Mouse (Mus musculus) MEL (cell line): ENCODE measurements around the gene Fbxo6. TPM values are rescaled to one million over a fixed set of nuclear protein-coding genes. Genes with fewer than 3 reads are reported as not detected.
A peak's percentile ranks its signal among the peaks of the same experiment; 100 is the strongest.

Experiments used
- DNase-seq: peaks from one replicate; pipeline ENCODE4 v3.0.0; 2011; ENCODE audit warnings: low read depth, low spot score
- H3K27ac ChIP-seq: 2 replicates; pipeline ENCODE4 v1.5.1; 2012; ENCODE audit warnings: low read depth, mild to moderate bottlenecking, control low read depth, low read length, moderate library complexity; ENCODE audit not compliant: control insufficient read depth
- H3K27me3 ChIP-seq, 2 experiments: fragments of 150-350 bp in 1 of 2; sonication (generic) in 1 of 2; 2 replicates each; pipeline ENCODE4 v1.6.1; 2012; ENCODE audit warnings: low read length in 2 of 2, mild to moderate bottlenecking in 2 of 2, improper control_type of control experiment in 1 of 2, moderate library complexity in 1 of 2; ENCODE audit not compliant: insufficient read depth in 2 of 2, control insufficient read depth in 1 of 2
- H3K36me3 ChIP-seq, 2 experiments: 2 replicates each; pipeline ENCODE4 v1.6.1; 2012 to 2014; ENCODE audit warnings: low read length in 2 of 2, improper control_type of control experiment in 1 of 2, inconsistent platforms in 1 of 2, mild to moderate bottlenecking in 1 of 2; ENCODE audit not compliant: insufficient read depth in 2 of 2, control insufficient read depth in 1 of 2
- H3K4me1 ChIP-seq, 2 experiments: fragments of 150-350 bp in 1 of 2; sonication (generic) in 1 of 2; 2 replicates each; pipeline ENCODE4 v1.6.1; 2012; ENCODE audit warnings: low read length in 2 of 2, improper control_type of control experiment in 1 of 2, mild to moderate bottlenecking in 1 of 2; ENCODE audit not compliant: insufficient read depth in 2 of 2, control insufficient read depth in 1 of 2
- H3K4me3 ChIP-seq, 2 experiments: fragments of 150-350 bp in 1 of 2; sonication (generic) in 1 of 2; 2 replicates each; pipeline ENCODE4 v1.5.1; 2012; ENCODE audit warnings: low read depth in 2 of 2, low read length in 2 of 2, mild to moderate bottlenecking in 2 of 2, moderate library complexity in 2 of 2, control low read depth in 1 of 2, improper control_type of control experiment in 1 of 2; ENCODE audit not compliant: control insufficient read depth in 1 of 2, insufficient read depth in 1 of 2
- H3K79me2 ChIP-seq: 2 replicates; pipeline ENCODE4 v1.6.1; 2012; ENCODE audit warnings: mild to moderate bottlenecking, low read length, moderate library complexity; ENCODE audit not compliant: control insufficient read depth, poor library complexity, insufficient read depth
- H3K9ac ChIP-seq: 2 replicates; pipeline ENCODE4 v1.6.1; 2012; ENCODE audit warnings: low read depth, mild to moderate bottlenecking, control low read depth, low read length, moderate library complexity; ENCODE audit not compliant: control insufficient read depth, poor library complexity, severe bottlenecking
- H3K9me3 ChIP-seq: fragments of 150-350 bp; sonication (generic); replicated peaks from 2 replicates; pipeline ENCODE4 v1.6.1; 2012; ENCODE audit warnings: mild to moderate bottlenecking, low read length, improper control_type of control experiment, moderate library complexity; ENCODE audit not compliant: insufficient read depth
- CHD1 ChIP-seq: IDR thresholded peaks from 2 replicates; pipeline ENCODE4 v1.6.1; 2012; ENCODE audit warnings: low read depth, mild to moderate bottlenecking, inconsistent platforms, low read length, improper control_type of control experiment
- CTCF ChIP-seq, 3 experiments: IDR thresholded peaks in 2 of 3; conservative IDR thresholded peaks in 1 of 3; 2 replicates each; pipeline ENCODE4 v1.5.1; 2011 to 2012; ENCODE audit warnings: low read length in 3 of 3, low read depth in 2 of 3, mild to moderate bottlenecking in 2 of 3, improper control_type of control experiment in 1 of 3, inconsistent platforms in 1 of 3, mixed read lengths in 1 of 3, moderate library complexity in 1 of 3; ENCODE audit not compliant: control insufficient read depth in 1 of 3, insufficient read depth in 1 of 3, poor library complexity in 1 of 3, severe bottlenecking in 1 of 3
- EP300 ChIP-seq, 2 experiments: IDR thresholded peaks; 2 replicates each; pipeline ENCODE4 v1.6.1; 2011; ENCODE audit warnings: improper control_type of control experiment in 2 of 2, low read length in 2 of 2, low read depth in 1 of 2, mild to moderate bottlenecking in 1 of 2
- HCFC1 ChIP-seq: IDR thresholded peaks from 2 replicates; pipeline ENCODE4 v1.6.1; 2012; ENCODE audit warnings: low read depth, mild to moderate bottlenecking, inconsistent platforms, low read length, improper control_type of control experiment, moderate library complexity
- JUND ChIP-seq: IDR thresholded peaks from 2 replicates; pipeline ENCODE4 v1.6.1; 2011; ENCODE audit warnings: low read depth, mild to moderate bottlenecking, improper control_type of control experiment, low read length
- KAT2A ChIP-seq: conservative IDR thresholded peaks from 2 replicates; pipeline ENCODE4 v1.6.1; 2012; ENCODE audit warnings: low read depth, low read length, improper control_type of control experiment, inconsistent platforms
- MAX ChIP-seq: IDR thresholded peaks from 2 replicates; pipeline ENCODE4 v1.6.1; 2011; ENCODE audit warnings: low read length, improper control_type of control experiment
- MEF2A ChIP-seq: IDR thresholded peaks from 2 replicates; pipeline ENCODE4 v1.6.1; 2014; ENCODE audit warnings: low read depth, mild to moderate bottlenecking, inconsistent platforms, low read length, improper control_type of control experiment; ENCODE audit not compliant: poor library complexity, insufficient replicate concordance, severe bottlenecking; ENCODE audit errors: extremely low read depth
- MXI1 ChIP-seq: IDR thresholded peaks from 2 replicates; pipeline ENCODE4 v1.6.1; 2011; ENCODE audit warnings: mild to moderate bottlenecking, low read depth, low read length, improper control_type of control experiment
- MYC ChIP-seq: IDR thresholded peaks from 2 replicates; pipeline ENCODE4 v1.6.1; 2011; ENCODE audit warnings: low read depth, mild to moderate bottlenecking, low read length, improper control_type of control experiment, moderate library complexity
- NELFE ChIP-seq: IDR thresholded peaks from 2 replicates; pipeline ENCODE4 v1.6.1; 2011; ENCODE audit warnings: low read depth, low read length, improper control_type of control experiment
- POLR2A ChIP-seq, 2 experiments: IDR thresholded peaks; 2 replicates each; pipeline ENCODE4 v1.6.1; 2011 to 2012; ENCODE audit warnings: low read length in 2 of 2, mild to moderate bottlenecking in 2 of 2, control low read depth in 1 of 2, improper control_type of control experiment in 1 of 2, low read depth in 1 of 2, moderate library complexity in 1 of 2; ENCODE audit not compliant: control insufficient read depth in 1 of 2, insufficient read depth in 1 of 2, poor library complexity in 1 of 2
- POLR2AphosphoS5 ChIP-seq: IDR thresholded peaks from 2 replicates; pipeline ENCODE4 v1.6.1; 2012; ENCODE audit warnings: low read depth, borderline replicate concordance, mild to moderate bottlenecking, inconsistent platforms, low read length, moderate library complexity, mixed read lengths
- SMC3 ChIP-seq: IDR thresholded peaks from 2 replicates; pipeline ENCODE4 v1.6.1; 2011; ENCODE audit warnings: low read depth, low read length, improper control_type of control experiment
- TAL1 ChIP-seq: IDR thresholded peaks from 2 replicates; pipeline ENCODE4 v1.6.1; 2012; ENCODE audit warnings: mild to moderate bottlenecking, inconsistent platforms, low read length, moderate library complexity, mixed read lengths
- TCF12 ChIP-seq: IDR thresholded peaks from 2 replicates; pipeline ENCODE4 v1.6.1; 2014; ENCODE audit warnings: low read depth, mild to moderate bottlenecking, inconsistent platforms, low read length, improper control_type of control experiment, moderate library complexity
- ZMIZ1 ChIP-seq: IDR thresholded peaks from 2 replicates; pipeline ENCODE4 v1.6.1; 2012; ENCODE audit warnings: low read depth, mild to moderate bottlenecking, inconsistent platforms, low read length, improper control_type of control experiment, moderate library complexity
- polyA plus RNA-seq, 2 experiments: library from polyadenylated mRNA; stranded (reverse) in 1 of 2; unstranded in 1 of 2; fragments of >175 nt in 1 of 2; fragments of >200 nt in 1 of 2; gene quantifications; 2 replicates each; pipeline versions ENCODE4 v1.2.1 to v1.2.4; 2012; ENCODE audit warnings: low replicate concordance in 2 of 2, low read depth in 1 of 2; ENCODE audit not compliant: insufficient read length in 2 of 2, insufficient read depth in 1 of 2, missing spikeins in 1 of 2
- total RNA-seq: library from RNA; depleted of rRNA; stranded (reverse); fragments of 300-350 nt; gene quantifications from 2 replicates; pipeline ENCODE4 v1.2.3, GENCODE M21; 2012

Fbxo6 gene
- total and polyA plus RNA-seq, 3 experiments, result 37.3 to 62.6 TPM; not detected in 1

DNA sequence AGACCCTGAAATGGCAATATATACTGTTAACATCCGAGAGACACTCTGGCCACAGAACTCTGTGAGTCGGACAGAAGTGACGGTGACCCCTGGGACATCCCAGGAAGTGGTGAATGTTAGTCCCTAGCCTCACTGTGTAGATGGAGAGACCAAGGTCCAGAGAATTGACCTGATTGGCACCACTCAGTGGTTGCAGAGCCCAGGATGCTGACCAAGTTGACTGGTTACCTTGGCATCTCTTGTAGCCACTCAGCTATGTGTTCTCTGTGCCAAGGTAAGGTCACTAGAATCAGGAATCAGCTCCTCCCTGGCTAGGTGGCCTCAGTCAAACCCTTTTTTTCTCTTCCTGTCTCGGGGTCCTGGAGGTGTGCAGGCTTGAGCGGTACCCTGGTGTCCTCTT is 8.2 kb downstream of the Fbxo6 start:
- Histone ChIP-seq H3K36me3 (peaks cover 0 to 5% of the 10 kb centered on the region in 2 experiments; a peak in 1 of 4 replicates), H3K9ac (no peak overlapping the region), H3K27ac (no peak overlapping the region), H3K4me1 (peaks cover 3 to 5% of the 10 kb centered on the region in 2 experiments; a peak in 3 of 4 replicates), H3K9me3 (no peaks in the 10 kb centered on the region), H3K79me2 (no peaks in the 10 kb centered on the region; the same call in 1 of the 2 replicates), H3K4me3 (no peak overlapping the region), H3K27me3 (no peaks in the 10 kb centered on the region)
- TF ChIP-seq POLR2AphosphoS5, result no peak
- no peak for DNase-seq

DNA sequence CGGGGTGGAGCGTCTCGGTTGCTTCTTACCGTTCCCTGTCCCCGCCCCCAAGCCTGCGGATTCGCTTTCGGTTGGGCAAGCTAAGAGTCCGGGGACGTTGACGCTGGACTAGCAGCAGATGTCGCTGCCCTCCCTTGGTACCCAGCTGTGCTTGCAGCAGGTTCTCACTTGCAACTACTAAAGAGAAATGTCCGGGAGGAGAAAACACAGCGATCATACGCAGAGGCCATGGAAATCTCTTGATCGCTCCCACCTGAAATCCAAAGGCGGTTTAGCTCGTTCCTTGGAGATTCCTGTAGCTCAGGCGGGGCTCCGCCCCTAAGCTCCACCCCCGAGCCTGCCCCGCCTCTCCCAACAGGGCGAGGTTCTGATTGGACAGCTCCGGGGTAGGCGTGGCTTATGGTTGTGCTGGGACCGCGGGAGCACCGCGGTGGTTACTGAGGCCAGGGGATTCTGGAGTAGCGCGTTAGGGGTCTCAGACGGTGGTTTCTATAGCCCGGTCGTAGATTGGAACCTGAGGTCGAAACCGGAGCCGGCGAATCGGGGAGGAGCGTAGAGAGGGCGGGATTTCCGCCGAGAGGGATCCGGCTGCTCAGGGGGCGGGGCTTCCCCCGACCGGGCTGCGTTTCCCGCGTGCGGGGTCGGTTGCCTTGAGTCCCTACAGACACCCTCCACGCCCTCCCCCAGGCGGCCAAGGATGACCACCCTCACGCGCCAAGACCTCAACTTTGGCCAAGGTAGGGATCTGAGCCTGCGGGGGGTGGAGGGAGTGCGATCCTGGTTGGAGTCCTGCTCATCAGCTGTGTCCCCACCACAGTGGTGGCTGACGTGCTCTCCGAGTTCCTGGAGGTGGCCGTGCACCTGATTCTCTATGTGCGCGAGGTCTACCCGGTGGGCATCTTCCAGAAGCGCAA is 11.6 kb downstream of the Fbxo6 start:
- Histone ChIP-seq H3K4me1 (peaks cover 3 to 8% of the 10 kb centered on the region in 2 experiments; a peak in 3 of 4 replicates), H3K9me3 (no peaks in the 10 kb centered on the region), H3K79me2 (no peaks in the 10 kb centered on the region; the same call in 1 of the 2 replicates), H3K4me3 (peak overlapping the region; percentile 86 to 89), H3K9ac (peak overlapping the region; percentile 85), H3K36me3 (peaks cover 0 to 5% of the 10 kb centered on the region in 2 experiments; a peak in 1 of 4 replicates), H3K27me3 (no peaks in the 10 kb centered on the region; a peak in 1 of 4 replicates), H3K27ac (peak overlapping the region; percentile 84)
- TF ChIP-seq ZMIZ1 (0 out of 2 replicates have a peak, but pooled peaks have one; percentile 36), TCF12 (no peak), MYC (0 out of 2 replicates have a peak, but pooled peaks have one; percentile 14), MXI1 (peak; percentile 52), MEF2A (no peak), SMC3 (peak; percentile 34), HCFC1 (peak; percentile 21; the same call in 1 of the 2 replicates), KAT2A (no peak), NELFE (peak; percentile 70), EP300 (IDR thresholded peaks at IDR 0.05; ENCODE audit: low read depth in 1 of 2, low read length in 2 of 2) (0 out of 4 replicates have a peak, but pooled peaks of 1 of the 2 experiments have one; percentile 6), CHD1 (no peak), MAX (peak; percentile 58), CTCF (IDR thresholded peaks at IDR 0.05 in 2 of 3, conservative IDR thresholded peaks at IDR 0.05 in 1 of 3; ENCODE audit: control insufficient read depth in 1 of 3, insufficient read depth in 1 of 3, low read depth in 2 of 3, low read length in 3 of 3, poor library complexity in 1 of 3, severe bottlenecking in 1 of 3) (peak; percentile 15 to 66 (median 59); a peak in 4 of 6 replicates), POLR2A (IDR thresholded peaks at IDR 0.05; ENCODE audit: control insufficient read depth in 1 of 2, insufficient read depth in 1 of 2, low read depth in 1 of 2, low read length in 2 of 2, poor library complexity in 1 of 2) (peak; percentile 76; a peak in 2 of 4 replicates), TAL1 (no peak), JUND (no peak)
- peak; percentile 97 for DNase-seq
